Mouse (Mus musculus): Measurements from ENCODE around the gene Kcna1. TPM values are rescaled to one million over a fixed set of nuclear protein-coding genes. Genes with fewer than 3 reads are reported as not detected.

The Kcna1 gene
- polyA plus RNA-seq, 1 experiment from 2014 or later = 0.31 TPM

DNA sequence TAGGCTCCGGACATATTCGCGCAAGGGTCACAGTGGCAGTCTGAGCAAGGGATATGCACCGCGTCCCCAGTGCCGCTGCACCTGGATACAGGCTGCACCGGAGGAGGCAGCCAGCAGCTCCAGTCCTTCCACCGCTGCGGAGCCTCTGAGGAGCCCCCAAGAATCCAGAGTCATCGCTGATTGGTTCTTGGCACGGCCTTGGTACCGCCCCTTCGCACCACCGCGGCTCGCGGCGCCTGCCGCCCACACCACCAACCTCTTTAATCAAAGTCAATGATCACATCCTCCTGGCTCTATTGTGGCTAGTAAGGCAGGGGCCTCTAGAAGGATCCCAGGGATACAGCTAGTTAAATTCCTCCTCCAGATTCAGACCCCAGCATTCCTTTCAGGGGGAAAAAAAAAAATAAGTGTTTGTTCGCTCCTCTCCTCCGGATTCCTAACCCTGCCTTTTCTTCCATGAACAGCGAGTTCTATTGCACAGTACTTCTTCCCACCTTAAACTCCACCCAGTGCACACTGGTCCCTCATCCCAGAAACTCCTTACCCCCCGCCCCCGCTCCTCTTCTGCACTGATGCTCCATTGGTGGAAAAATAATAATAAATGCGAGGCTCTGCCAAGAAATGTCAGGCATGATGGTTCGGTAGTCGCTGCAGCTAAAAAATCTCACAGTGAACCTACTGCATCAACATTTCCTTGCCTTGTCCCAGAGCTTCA is 383 bp downstream of the Kcna1 start:
- Histone ChIP-seq H3K4me3 (ENCODE audit: low read depth, low read length) (peak overlapping the region; percentile 54), H3K9ac (ENCODE audit: low read depth, low read length) (no peak overlapping the region), H3K9me3 (replicated peaks; ENCODE audit: control insufficient read depth, low read length) (no peaks in the 10 kb centered on the region), H3K27ac (ENCODE audit: low read depth, low read length) (no peak overlapping the region), H3K36me3 (ENCODE audit: control insufficient read depth, insufficient read depth, low read length) (no peaks in the 10 kb centered on the region), H3K27me3 (ENCODE audit: control insufficient read depth, insufficient read depth, low read length) (peaks cover 70% of the 10 kb centered on the region), H3K4me1 (ENCODE audit: control insufficient read depth, insufficient read depth, low read length) (peaks cover 25% of the 10 kb centered on the region), H3K4me2 (peak overlapping the region; percentile 96)
- WGBS (ENCODE audit: insufficient replicate concordance) = 2% methylated on average over 27 of the region's 27 CpGs
- ATAC-seq (replicated peaks; ENCODE audit: insufficient number of reproducible peaks, low FRiP score, low TSS enrichment) = no peak; the same call in 1 of the 2 replicates

GRCm38 (mm10) chr6:126645044-126645541 is 1.1 kb downstream of the Kcna1 start:
- peaks cover 25% of the 10 kb centered on the region for H3K4me1 ChIP-seq (ENCODE audit: control insufficient read depth, insufficient read depth, low read length)
- 0 out of 2 replicates have a peak, but pooled peaks have one; percentile 35 for ATAC-seq (replicated peaks; ENCODE audit: insufficient number of reproducible peaks, low FRiP score, low TSS enrichment)
- under 1% methylated on average over 22 of the region's 24 CpGs for WGBS (ENCODE audit: insufficient replicate concordance)
- H3K36me3 ChIP-seq (ENCODE audit: control insufficient read depth, insufficient read depth, low read length) = no peaks in the 10 kb centered on the region
- H3K9ac ChIP-seq (ENCODE audit: low read depth, low read length) = 0 out of 2 replicates have a peak overlapping the region, but pooled peaks have one; percentile 1
- H3K9me3 ChIP-seq (replicated peaks; ENCODE audit: control insufficient read depth, low read length) = no peaks in the 10 kb centered on the region
- no peak overlapping the region for H3K27ac ChIP-seq (ENCODE audit: low read depth, low read length)
- peaks cover 75% of the 10 kb centered on the region for H3K27me3 ChIP-seq (ENCODE audit: control insufficient read depth, insufficient read depth, low read length)
- peak overlapping the region; percentile 54 for H3K4me3 ChIP-seq (ENCODE audit: low read depth, low read length)
- H3K4me2 ChIP-seq = peak overlapping the region; percentile 96

- Histone ChIP-seq H3K9ac (ENCODE audit: low read depth, low read length) (0 out of 2 replicates have a peak overlapping the region, but pooled peaks have one; percentile 1), H3K27me3 (ENCODE audit: control insufficient read depth, insufficient read depth, low read length) (peaks cover 81% of the 10 kb centered on the region), H3K4me2 (peak overlapping the region; percentile 96), H3K27ac (ENCODE audit: low read depth, low read length) (no peak overlapping the region), H3K4me1 (ENCODE audit: control insufficient read depth, insufficient read depth, low read length) (peaks cover 25% of the 10 kb centered on the region), H3K4me3 (ENCODE audit: low read depth, low read length) (peak overlapping the region; percentile 54), H3K36me3 (ENCODE audit: control insufficient read depth, insufficient read depth, low read length) (no peaks in the 10 kb centered on the region), H3K9me3 (replicated peaks; ENCODE audit: control insufficient read depth, low read length) (no peaks in the 10 kb centered on the region)
- peak; percentile 51; the same call in 1 of the 2 replicates for ATAC-seq (replicated peaks; ENCODE audit: insufficient number of reproducible peaks, low FRiP score, low TSS enrichment)
- under 1% methylated on average over 59 of the region's 66 CpGs for WGBS (ENCODE audit: insufficient replicate concordance)
Measured at GRCm38 (mm10) chr6:126644181-126645043, 1.8 kb downstream of the Kcna1 start.

GRCm38 (mm10) chr6:126643341-126644055 is 2.7 kb downstream of the Kcna1 start:
- H3K36me3 ChIP-seq (ENCODE audit: control insufficient read depth, insufficient read depth, low read length) = no peaks in the 10 kb centered on the region
- no peaks in the 10 kb centered on the region for H3K9me3 ChIP-seq (replicated peaks; ENCODE audit: control insufficient read depth, low read length)
- no peak overlapping the region for H3K27ac ChIP-seq (ENCODE audit: low read depth, low read length)
- peaks cover 84% of the 10 kb centered on the region for H3K27me3 ChIP-seq (ENCODE audit: control insufficient read depth, insufficient read depth, low read length)
- no peak overlapping the region for H3K9ac ChIP-seq (ENCODE audit: low read depth, low read length)
- under 1% methylated on average over 25 of the region's 25 CpGs for WGBS (ENCODE audit: insufficient replicate concordance)
- no peak for ATAC-seq (replicated peaks; ENCODE audit: insufficient number of reproducible peaks, low FRiP score, low TSS enrichment)
- peak overlapping the region; percentile 96 for H3K4me2 ChIP-seq
- peak overlapping the region; percentile 54 for H3K4me3 ChIP-seq (ENCODE audit: low read depth, low read length)
- peaks cover 25% of the 10 kb centered on the region for H3K4me1 ChIP-seq (ENCODE audit: control insufficient read depth, insufficient read depth, low read length)

GRCm38 (mm10) chr6:126642856-126643321 is 3.3 kb downstream of the Kcna1 start:
- Histone ChIP-seq H3K27me3 (ENCODE audit: control insufficient read depth, insufficient read depth, low read length) (peaks cover 81% of the 10 kb centered on the region), H3K4me2 (peak overlapping the region; percentile 96), H3K36me3 (ENCODE audit: control insufficient read depth, insufficient read depth, low read length) (no peaks in the 10 kb centered on the region), H3K9me3 (replicated peaks; ENCODE audit: control insufficient read depth, low read length) (no peaks in the 10 kb centered on the region), H3K4me1 (ENCODE audit: control insufficient read depth, insufficient read depth, low read length) (peaks cover 25% of the 10 kb centered on the region), H3K9ac (ENCODE audit: low read depth, low read length) (no peak overlapping the region), H3K4me3 (ENCODE audit: low read depth, low read length) (peak overlapping the region; percentile 54), H3K27ac (ENCODE audit: low read depth, low read length) (no peak overlapping the region)
- WGBS (ENCODE audit: insufficient replicate concordance) = 2% methylated on average over 36 of the region's 36 CpGs
- ATAC-seq (replicated peaks; ENCODE audit: insufficient number of reproducible peaks, low FRiP score, low TSS enrichment) = no peak

DNA sequence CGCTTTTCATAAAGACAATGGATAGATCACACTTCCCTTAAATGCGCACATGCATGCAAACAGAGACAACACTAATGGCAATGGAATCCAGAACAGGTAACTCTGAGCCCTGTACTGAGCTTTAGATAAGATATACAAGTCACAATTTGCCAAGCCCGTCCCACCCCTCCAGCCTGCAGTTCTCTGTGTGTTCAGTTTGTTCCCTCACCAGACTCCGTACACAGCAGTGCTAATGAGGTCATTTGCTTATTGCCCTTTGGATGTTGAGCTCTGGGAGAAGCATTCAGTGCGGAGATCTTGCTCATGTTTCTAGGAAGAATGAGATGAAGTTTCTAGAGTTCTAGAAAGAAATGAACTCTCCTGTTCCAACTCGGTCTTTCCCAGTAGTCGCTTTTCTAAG is 17.7 kb downstream of the Kcna1 start:
- H3K9me3 ChIP-seq (replicated peaks; ENCODE audit: control insufficient read depth, low read length) = no peaks in the 10 kb centered on the region
- 80% methylated on average over 7 of the region's 7 CpGs for WGBS (ENCODE audit: insufficient replicate concordance)
- no peak for ATAC-seq (replicated peaks; ENCODE audit: insufficient number of reproducible peaks, low FRiP score, low TSS enrichment)

GRCm38 (mm10) chr6:126618455-126618854 is 27.7 kb downstream of the Kcna1 start:
- Histone ChIP-seq H3K27ac (ENCODE audit: low read depth, low read length) (no peak overlapping the region), H3K4me3 (ENCODE audit: low read depth, low read length) (no peak overlapping the region), H3K4me2 (no peak overlapping the region), H3K9ac (ENCODE audit: low read depth, low read length) (no peak overlapping the region), H3K36me3 (ENCODE audit: control insufficient read depth, insufficient read depth, low read length) (no peaks in the 10 kb centered on the region), H3K4me1 (ENCODE audit: control insufficient read depth, insufficient read depth, low read length) (no peaks in the 10 kb centered on the region), H3K9me3 (replicated peaks; ENCODE audit: control insufficient read depth, low read length) (no peaks in the 10 kb centered on the region), H3K27me3 (ENCODE audit: control insufficient read depth, insufficient read depth, low read length) (no peaks in the 10 kb centered on the region)
- WGBS (ENCODE audit: insufficient replicate concordance) = 73% methylated on average over 4 of the region's 4 CpGs
- ATAC-seq (replicated peaks; ENCODE audit: insufficient number of reproducible peaks, low FRiP score, low TSS enrichment) = no peak

More for the DNA sequence above, 17.7 kb downstream of the Kcna1 start:
- no peak overlapping the region for H3K4me3 ChIP-seq (ENCODE audit: low read depth, low read length)
- no peaks in the 10 kb centered on the region for H3K4me1 ChIP-seq (ENCODE audit: control insufficient read depth, insufficient read depth, low read length)
- no peaks in the 10 kb centered on the region for H3K36me3 ChIP-seq (ENCODE audit: control insufficient read depth, insufficient read depth, low read length)
- no peaks in the 10 kb centered on the region for H3K27me3 ChIP-seq (ENCODE audit: control insufficient read depth, insufficient read depth, low read length)
- no peak overlapping the region for H3K9ac ChIP-seq (ENCODE audit: low read depth, low read length)
- H3K27ac ChIP-seq (ENCODE audit: low read depth, low read length) = no peak overlapping the region
- no peak overlapping the region for H3K4me2 ChIP-seq

GRCm38 (mm10) chr6:126610746-126611145 is 35.4 kb downstream of the Kcna1 start:
- H3K27ac ChIP-seq (ENCODE audit: low read depth, low read length) = no peak overlapping the region
- H3K4me2 ChIP-seq = no peak overlapping the region
- 0 out of 2 replicates have a peak, but pooled peaks cover 3% of the 10 kb centered on the region for H3K27me3 ChIP-seq (ENCODE audit: control insufficient read depth, insufficient read depth, low read length)
- H3K9me3 ChIP-seq (replicated peaks; ENCODE audit: control insufficient read depth, low read length) = no peaks in the 10 kb centered on the region
- H3K4me3 ChIP-seq (ENCODE audit: low read depth, low read length) = no peak overlapping the region
- no peak overlapping the region for H3K9ac ChIP-seq (ENCODE audit: low read depth, low read length)
- WGBS (ENCODE audit: insufficient replicate concordance) = 67% methylated on average over 4 of the region's 4 CpGs
- no peaks in the 10 kb centered on the region for H3K4me1 ChIP-seq (ENCODE audit: control insufficient read depth, insufficient read depth, low read length)
- no peak for ATAC-seq (replicated peaks; ENCODE audit: insufficient number of reproducible peaks, low FRiP score, low TSS enrichment)
- no peaks in the 10 kb centered on the region for H3K36me3 ChIP-seq (ENCODE audit: control insufficient read depth, insufficient read depth, low read length)
